Mouse (Mus musculus) Patski (cell line): ENCODE data around the gene Ank3. TPM values are rescaled to one million over a fixed set of nuclear protein-coding genes. Genes with fewer than 3 reads are reported as not detected.

Experiments
- ATAC-seq: fragments of 100-300 bp; one replicate; pipeline ENCODE4 v1.8.0; 2021
- CTCF ChIA-PET: fragments of 350-600 bp; sonication (Branson Sonifier 250); formaldehyde crosslinking; loops from one replicate; lab custom pipeline; 2022; ENCODE audit warnings: inconsistent platforms; lab: Charles Lee
- POLR2A ChIA-PET: fragments of 350-600 bp; sonication (Branson Sonifier 250); formaldehyde crosslinking; loops from one replicate; lab custom pipeline; 2022; ENCODE audit warnings: antibody characterized with exemption, inconsistent platforms; lab: Charles Lee
- DNase-seq: peaks from one replicate; pipeline ENCODE4 v3.0.0-alpha.2; 2011; ENCODE audit warnings: low read depth, low spot score
- H3K27me3 ChIP-seq: fragments of 371-371 bp; one replicate; pipeline ENCODE4 v1.5.1; 2021
- CTCF ChIP-seq: fragments of 100-300 bp; IDR thresholded peaks from one replicate; pipeline ENCODE4 v1.5.1; 2021
- in situ Hi-C: fragments of 300-500 bp; cut with MboI; formaldehyde crosslinking; loops from 3 replicates; pipeline ENCODE4 v1.11.1; 2018; ENCODE audit warnings: low pct_unique_long_range_greater_than_20kb, mixed read lengths
- polyA plus RNA-seq: library from polyadenylated mRNA; unstranded; gene quantifications from one replicate; pipeline ENCODE4 v1.2.3, GENCODE M21; 2021

Gene Ank3
- polyA plus RNA-seq, 1 experiment from 2014 or later = 83.2 TPM

DNA sequence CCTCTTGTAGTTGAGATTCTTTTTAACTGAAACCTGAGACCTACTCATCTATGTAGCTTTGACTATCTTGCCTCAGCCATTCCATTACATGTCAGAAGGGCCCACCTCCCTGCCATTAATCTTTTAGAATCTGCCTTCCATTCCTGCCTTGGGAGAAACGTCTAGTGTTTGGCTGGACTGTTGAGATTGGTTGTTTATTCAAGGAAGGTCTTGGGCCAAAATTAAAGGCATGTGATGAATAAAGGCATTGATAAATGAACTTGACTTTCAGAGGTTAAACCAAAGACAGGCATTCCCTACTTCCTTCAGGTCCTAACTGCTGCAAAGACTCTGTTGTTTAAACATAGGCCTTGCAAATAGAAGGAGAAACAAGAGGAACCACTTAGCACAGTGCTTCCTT is 271.9 kb downstream of the Ank3 start:
- POLR2A ChIA-PET = no interaction called here
- CTCF ChIA-PET = interaction anchor here (0.6 to 1.4 kb wide), 2 partner anchors 14 to 16 kb away, joined by 3 to 6 read pairs; no protein-coding TSS in a partner anchor
- DNase-seq (no peak), ATAC-seq (no peak)
- H3K27me3 ChIP-seq = no peaks in the 10 kb centered on the region
- no peak for TF ChIP-seq CTCF
- in situ Hi-C loops = no loop called here

DNA sequence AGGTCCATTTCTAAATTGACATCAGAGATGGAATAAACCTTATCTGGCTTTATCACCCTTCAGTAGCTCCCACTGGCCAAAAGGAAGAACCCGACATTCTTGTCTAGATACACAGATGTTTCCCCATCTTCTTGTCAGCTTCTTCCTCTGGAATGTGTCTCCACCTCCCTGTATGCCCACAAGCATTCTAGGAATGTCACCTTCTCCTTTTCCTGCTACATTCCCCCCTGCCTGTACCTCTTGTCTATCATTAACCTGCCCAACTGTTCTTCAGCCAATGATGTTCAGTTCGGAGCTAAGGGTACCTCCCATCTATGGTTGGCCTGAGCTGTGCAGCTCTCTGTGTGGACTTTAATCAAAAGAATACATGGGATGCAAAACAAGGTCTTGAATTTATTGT is 272.4 kb downstream of the Ank3 start:
- in situ Hi-C loops = no loop called here
- CTCF ChIA-PET = interaction anchor here (0.6 to 1.4 kb wide), 3 partner anchors 15 to 17 kb away, joined by 3 to 6 read pairs (median 3); no protein-coding TSS in a partner anchor
- no peak for TF ChIP-seq CTCF
- DNase-seq = peak; percentile 51
- POLR2A ChIA-PET = interaction anchor here (0.5 kb wide), 1 partner anchor 173 kb away, joined by 5 read pairs; no protein-coding TSS in a partner anchor
- peak; percentile 96 for ATAC-seq
- H3K27me3 ChIP-seq = no peaks in the 10 kb centered on the region

DNA sequence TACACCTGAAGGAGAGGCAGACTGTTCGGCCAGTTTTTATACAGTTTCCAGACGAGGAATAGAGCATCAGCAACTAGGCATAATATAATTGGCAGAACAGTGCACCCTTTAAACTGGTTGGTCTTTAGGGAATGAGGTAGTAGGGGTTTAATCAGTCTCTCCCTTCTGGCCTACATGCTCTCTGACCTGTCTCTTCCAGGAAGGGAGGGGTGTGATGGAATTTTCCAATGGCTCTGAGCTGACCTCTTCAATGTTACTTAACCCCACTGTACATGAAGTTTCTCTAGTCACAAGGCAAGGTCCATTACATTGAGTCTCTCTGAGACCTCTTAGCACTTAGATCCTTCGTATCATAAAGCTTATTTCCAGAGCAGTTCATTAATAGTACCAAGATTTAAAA is 272.9 kb downstream of the Ank3 start:
- no peaks in the 10 kb centered on the region for H3K27me3 ChIP-seq
- TF ChIP-seq CTCF = no peak
- no peak for ATAC-seq
- no peak for DNase-seq
- in situ Hi-C loops = no loop called here
- CTCF ChIA-PET = interaction anchor here (1.2 to 1.4 kb wide), 3 partner anchors 15 to 174 kb away, joined by 3 to 6 read pairs (median 3); no protein-coding TSS in a partner anchor
- POLR2A ChIA-PET = interaction anchor here (0.5 kb wide), 1 partner anchor 173 kb away, joined by 5 read pairs; no protein-coding TSS in a partner anchor

DNA sequence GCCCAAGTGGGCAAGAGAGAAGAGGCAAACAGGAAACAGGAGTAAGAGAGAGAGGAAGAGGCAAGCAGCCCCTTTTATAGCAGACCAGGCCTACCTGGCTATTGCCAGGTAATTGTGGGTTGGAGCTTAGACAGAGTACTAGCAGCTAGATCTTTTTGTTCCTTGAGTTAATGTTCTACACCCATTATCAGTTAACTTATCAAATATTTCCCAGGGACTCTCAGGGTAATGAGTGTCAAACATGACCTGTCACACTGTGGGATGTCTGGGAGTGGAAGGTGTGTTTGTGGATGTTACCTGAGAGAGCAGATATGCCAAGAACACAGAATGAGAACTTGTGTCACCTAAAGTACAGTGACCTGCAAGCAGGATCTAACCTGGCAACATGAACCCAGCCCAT is 274.0 kb downstream of the Ank3 start:
- in situ Hi-C loops = no loop called here

DNA sequence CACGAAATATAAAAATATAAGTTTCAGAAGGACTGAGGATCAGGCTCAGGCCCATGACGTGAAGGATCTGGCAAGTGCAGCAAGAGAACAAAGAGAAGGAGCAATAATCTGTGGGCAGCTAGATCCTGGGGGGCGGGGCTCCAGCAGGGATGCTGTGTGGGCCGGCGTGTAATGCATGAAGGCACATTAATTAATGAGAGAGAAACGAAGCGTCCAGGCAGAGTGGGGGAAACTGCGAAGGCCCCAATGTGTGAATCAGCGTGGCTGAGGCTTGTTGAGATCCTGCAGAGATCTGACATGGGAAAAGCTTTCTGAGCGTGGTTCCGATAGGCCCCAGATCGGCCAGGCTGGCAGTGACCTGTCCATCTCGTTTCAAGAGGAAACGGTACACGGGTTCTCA is 279.7 kb downstream of the Ank3 start:
- no peaks in the 10 kb centered on the region for H3K27me3 ChIP-seq
- ATAC-seq (no peak), DNase-seq (no peak)
- in situ Hi-C loops = no loop called here
- TF ChIP-seq CTCF = no peak
- ChIA-PET CTCF (interaction anchor here (0.9 to 1.2 kb wide), 2 partner anchors 16 to 60 kb away, joined by 3 to 4 read pairs; no protein-coding TSS in a partner anchor), POLR2A (interaction anchor here (0.6 kb wide), 1 partner anchor 50 kb away, joined by 3 read pairs; no protein-coding TSS in a partner anchor)

More for the DNA sequence above, 274.0 kb downstream of the Ank3 start:
- no peak for TF ChIP-seq CTCF
- no peak for ATAC-seq
- ChIA-PET POLR2A (no interaction called here), CTCF (interaction anchor here (1.4 kb wide), 1 partner anchor 173 kb away, joined by 3 read pairs; no protein-coding TSS in a partner anchor)
- no peaks in the 10 kb centered on the region for H3K27me3 ChIP-seq
- DNase-seq = no peak

DNA sequence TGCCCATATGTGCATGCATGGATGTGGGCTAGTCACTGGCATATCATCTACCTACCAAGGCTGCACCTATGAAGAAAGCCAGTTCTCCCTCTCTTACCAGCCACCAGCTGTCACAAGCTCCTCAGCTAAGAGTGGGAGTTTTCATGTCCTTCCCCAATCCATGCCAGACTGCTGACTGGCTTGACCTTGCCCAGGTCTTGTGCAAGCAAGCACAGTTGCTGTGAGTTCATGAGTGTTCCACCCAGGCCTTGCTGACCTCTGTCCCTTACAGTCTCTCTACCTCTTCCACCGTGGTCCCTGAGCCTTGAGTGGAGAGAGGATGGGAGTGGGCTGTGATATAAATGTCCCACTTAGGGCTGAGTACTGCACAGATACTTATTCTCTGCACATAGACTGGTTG is 287.8 kb downstream of the Ank3 start:
- no peak for TF ChIP-seq CTCF
- DNase-seq (no peak), ATAC-seq (no peak)
- ChIA-PET CTCF (no interaction called here), POLR2A (no interaction called here)
- no peaks in the 10 kb centered on the region for H3K27me3 ChIP-seq
- in situ Hi-C loops = no loop called here

DNA sequence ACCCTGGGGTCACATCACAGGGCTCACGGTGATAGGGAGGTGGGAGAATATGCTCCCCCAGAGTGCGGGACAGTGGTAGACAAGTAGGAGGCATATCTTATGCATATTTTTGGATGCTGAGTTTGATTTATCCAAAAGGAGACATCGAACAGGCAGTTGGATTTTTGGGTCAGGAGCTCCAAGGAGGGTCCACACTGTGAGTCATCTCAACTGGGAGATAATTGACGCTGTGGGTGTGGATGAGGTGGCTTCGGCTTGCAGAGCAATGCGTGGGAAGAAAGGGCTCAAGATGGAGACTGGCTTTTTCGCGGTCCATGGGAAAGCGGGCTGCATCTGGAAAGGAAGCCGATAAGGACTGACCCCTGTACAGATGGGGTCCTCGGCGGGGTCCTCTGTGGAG is 290.5 kb downstream of the Ank3 start:
- ATAC-seq = no peak

DNA sequence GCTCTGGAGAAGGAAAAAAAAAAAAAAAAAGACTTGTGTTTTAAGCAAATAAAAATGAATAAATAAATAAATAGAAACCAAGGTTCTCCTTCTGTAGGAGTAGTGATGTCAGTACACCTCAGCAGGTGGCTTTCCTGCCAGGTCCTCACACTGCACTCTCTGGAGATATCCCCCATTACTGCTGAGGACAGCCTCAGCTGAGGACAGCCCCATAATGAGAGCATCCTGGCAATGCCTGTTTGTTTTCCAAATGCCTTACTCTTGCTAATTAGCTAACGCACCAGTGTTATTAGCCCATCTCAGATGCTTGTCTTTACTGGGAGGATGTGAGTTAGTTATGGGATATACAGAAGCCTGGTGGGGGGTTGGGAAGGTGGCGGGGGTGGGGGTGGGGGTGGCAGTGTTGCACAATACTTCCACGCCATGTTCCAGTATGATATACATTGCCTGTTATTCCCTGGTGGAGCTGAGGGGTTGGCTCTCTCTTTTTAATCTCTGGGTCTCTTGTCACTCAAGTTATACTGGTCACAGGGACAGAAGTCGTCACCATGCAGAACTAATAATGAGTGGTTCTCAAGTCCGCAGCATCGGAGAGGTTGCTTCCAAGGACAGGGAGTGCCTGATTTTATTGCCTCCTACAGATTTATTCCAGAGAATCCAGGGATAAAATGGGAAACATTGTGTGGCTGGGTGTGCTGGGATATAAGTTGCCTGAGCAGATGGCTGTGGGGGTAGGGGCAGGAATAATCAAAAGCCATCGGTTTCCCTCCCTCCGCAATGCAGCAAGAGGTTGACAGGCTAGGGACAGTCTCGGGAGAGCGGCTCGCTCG is 291.8 kb downstream of the Ank3 start:
- TF ChIP-seq CTCF = no peak
- CTCF ChIA-PET = interaction anchor here (1.4 kb wide), 1 partner anchor 9 kb away, joined by 3 read pairs; no protein-coding TSS in a partner anchor
- no peaks in the 10 kb centered on the region for H3K27me3 ChIP-seq
- in situ Hi-C loops = no loop called here
- POLR2A ChIA-PET = interaction anchor here (0.6 kb wide), 1 partner anchor 45 kb away, joined by 3 read pairs; no protein-coding TSS in a partner anchor
- DNase-seq (no peak), ATAC-seq (no peak)

More for the DNA sequence above, 290.5 kb downstream of the Ank3 start:
- in situ Hi-C loops = no loop called here
- no peak for TF ChIP-seq CTCF
- CTCF ChIA-PET = interaction anchor here (1.4 kb wide), 1 partner anchor 10 kb away, joined by 3 read pairs; no protein-coding TSS in a partner anchor
- DNase-seq = no peak
- H3K27me3 ChIP-seq = no peaks in the 10 kb centered on the region
- POLR2A ChIA-PET = no interaction called here

DNA sequence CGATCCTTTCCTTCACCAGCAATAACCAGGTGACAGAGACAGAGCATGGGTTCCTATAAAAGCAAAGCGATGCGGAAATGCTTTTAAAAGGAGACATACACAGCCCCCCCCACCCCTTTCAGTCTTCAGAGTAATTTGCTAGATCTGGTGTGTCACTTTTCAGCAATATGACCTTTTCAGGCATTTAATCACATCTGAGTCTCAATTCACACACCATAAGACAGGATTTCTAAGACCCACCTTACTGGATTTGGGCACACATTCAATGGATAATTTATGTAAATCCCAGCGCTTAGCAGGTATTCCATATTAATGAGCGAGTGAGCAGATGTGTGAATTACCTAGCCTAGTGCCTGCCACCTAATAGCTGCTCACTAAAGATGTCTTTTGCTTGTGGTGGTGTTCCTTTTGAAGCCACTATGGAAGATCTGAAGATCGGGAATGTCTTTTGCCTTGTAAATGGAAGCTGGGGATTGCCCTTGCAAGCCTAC is 292.4 kb downstream of the Ank3 start:
- CTCF ChIA-PET = no interaction called here
- POLR2A ChIA-PET = no interaction called here
- in situ Hi-C loops = no loop called here
- DNase-seq (no peak), ATAC-seq (no peak)
- no peak for TF ChIP-seq CTCF
- H3K27me3 ChIP-seq = no peaks in the 10 kb centered on the region

DNA sequence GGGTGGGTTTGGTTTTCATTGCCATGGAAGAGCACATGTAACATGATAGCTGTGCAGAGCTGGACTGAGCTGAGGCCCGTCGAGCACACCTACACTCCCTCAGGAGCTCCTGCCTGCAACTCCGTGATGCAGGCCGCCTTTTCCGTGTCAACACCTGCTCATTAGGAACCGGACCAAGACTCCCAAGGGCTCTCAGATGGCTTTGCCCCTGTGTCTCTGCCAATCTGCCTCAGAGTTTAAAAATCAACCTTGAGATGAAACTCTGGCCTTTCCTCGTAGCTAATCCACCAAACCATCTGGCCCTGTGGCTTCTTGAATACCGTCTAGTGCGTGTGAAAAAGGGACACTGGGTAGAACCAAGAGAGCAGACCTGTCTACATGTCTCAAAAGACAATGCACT is 297.4 kb downstream of the Ank3 start:
- DNase-seq (no peak), ATAC-seq (no peak)
- no peak for TF ChIP-seq CTCF
- ChIA-PET CTCF (no interaction called here), POLR2A (no interaction called here)
- H3K27me3 ChIP-seq = no peaks in the 10 kb centered on the region
- in situ Hi-C loops = no loop called here
